Mouse (Mus musculus): ENCODE data around the gene Ltbp2.

The Ltbp2 gene

GRCm38 (mm10) chr12:84880091-84880490 lies 3.8 kb upstream of the Ltbp2 start:
- no peak for DNase-seq (ENCODE audit: extremely low spot score, low spot score)

- peak; percentile 60 for DNase-seq (ENCODE audit: extremely low spot score, low spot score)
Observed at GRCm38 (mm10) chr12:84875761-84876480, 411 bp downstream of the Ltbp2 start.

GRCm38 (mm10) chr12:84873434-84873833 lies 2.9 kb downstream of the Ltbp2 start:
- DNase-seq (ENCODE audit: extremely low spot score, low spot score) = no peak

DNA sequence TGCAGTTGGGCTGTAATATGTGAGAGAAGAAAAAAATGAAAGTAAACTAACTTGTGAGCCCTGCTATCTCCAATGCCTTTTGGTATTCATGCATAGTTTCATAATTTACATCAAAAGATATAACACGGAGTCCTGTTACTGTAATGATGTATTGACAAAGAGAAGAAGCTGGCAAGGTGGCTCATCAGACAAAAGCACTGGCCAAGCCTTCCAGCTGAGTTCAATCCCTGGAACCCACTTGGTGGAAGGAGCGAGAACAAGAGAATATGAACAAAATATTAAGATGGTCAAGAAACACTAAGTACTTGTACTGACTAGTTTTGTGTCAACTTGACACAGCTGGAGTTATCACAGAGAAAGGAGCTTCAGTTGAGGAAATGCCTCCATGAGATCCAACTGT lies 4.0 kb downstream of the Ltbp2 start:
- DNase-seq (ENCODE audit: extremely low spot score, low spot score) = no peak

- no peak for DNase-seq (ENCODE audit: extremely low spot score, low spot score)
Observed at GRCm38 (mm10) chr12:84865431-84865830, 10.9 kb downstream of the Ltbp2 start.

DNA sequence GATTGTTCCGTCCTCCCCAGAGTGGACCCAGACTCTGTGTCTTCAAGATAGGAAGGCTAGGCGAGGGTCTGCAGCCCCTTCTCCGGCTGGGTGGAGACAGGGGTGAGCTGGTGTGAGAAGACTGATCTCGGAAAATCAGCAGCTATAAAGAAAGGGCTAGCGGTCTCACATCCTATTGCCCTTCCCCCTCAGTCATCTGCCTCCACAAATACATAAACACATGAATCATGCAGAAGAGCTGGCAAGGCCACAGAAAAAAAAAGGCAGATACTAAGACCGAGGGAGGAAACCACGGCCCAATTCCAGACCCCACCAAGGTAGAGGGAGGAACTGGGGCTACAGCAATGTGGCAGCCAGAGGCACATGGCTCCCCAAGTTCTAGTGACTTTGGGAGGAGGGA lies 11.5 kb downstream of the Ltbp2 start:
- DNase-seq (ENCODE audit: extremely low spot score, low spot score) = no peak

- DNase-seq (ENCODE audit: extremely low spot score, low spot score) = no peak
Observed at GRCm38 (mm10) chr12:84863196-84863595, 13.1 kb downstream of the Ltbp2 start.

DNA sequence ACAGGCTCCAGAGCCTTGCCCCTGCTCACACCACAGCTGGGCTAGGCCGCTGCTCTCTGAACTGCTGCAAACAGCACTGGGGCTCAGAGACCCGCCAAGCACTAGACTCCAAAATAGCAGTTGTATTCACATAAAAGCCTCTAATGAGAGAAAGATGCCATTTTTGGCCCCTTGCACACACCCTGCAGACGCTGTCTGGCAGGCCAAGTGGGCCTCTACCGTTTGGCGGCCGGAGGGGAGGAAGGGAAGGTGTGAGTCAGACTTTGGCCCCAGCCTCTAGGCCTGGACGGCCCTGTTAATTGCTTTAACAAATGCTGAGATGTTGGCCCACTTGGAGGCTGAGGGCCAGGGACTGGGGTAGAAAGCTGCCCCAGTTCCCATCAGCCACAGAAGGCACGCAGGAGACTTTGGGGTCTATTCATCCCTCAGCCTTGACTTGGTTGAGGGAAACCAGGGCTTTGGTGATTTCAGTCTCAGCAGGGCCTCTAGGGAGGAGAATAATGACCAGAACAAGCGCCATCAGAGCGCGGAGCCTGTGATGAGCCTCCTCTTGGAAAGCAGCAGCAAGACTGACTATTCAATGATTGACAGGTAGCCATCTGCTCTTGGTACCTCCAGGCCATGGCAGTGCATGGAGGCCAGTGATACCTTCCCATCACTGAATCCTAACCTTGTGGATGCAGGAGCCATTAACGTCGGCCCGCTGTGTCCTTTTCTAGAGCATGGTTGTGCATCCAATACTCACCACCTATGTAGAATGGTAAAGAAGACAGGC lies 14.0 kb downstream of the Ltbp2 start:
- no peak for DNase-seq (ENCODE audit: extremely low spot score, low spot score)

GRCm38 (mm10) chr12:84858149-84859113 lies 17.9 kb downstream of the Ltbp2 start:
- peak; percentile 23 for DNase-seq (ENCODE audit: extremely low spot score, low spot score)

DNA sequence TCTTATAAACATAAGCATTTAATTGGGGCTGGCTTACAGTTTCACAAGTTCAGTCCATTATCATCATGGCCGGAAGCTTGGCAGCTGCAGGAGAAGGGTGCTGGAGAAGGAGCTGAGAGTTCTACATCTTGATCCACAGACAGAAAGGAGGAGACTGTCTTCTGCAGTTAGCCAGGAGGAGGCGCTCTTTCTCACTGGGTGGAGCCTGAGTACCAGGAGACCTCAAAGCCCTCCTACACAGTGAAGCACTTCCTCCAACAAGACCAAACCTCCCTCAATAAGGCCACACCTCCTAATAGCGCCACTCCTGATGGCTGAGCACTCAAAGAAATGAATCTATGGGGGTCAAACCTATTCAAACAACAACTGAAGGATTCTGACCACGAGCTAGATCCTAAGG lies 18.6 kb downstream of the Ltbp2 start:
- no peak for DNase-seq (ENCODE audit: extremely low spot score, low spot score)

DNA sequence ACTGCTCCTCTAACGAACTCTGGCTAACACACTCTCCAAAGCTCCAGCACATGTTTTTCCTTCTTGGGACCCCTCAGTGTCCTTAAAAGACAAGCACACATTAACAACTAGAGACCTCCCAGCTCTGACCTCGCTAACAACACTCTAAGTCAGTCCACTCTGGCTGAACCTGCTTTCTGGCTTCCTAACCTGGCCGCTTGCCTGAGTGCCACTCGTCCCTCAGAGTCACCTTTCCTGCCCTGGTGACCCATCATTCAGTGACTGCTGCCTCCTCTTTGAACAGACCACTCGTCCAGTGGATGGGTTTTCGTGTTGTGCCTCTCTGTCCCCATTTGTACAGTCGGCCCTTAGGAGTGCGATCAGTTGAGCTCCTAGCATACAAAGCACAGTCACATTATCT lies 19.8 kb downstream of the Ltbp2 start:
- DNase-seq (ENCODE audit: extremely low spot score, low spot score) = no peak

DNA sequence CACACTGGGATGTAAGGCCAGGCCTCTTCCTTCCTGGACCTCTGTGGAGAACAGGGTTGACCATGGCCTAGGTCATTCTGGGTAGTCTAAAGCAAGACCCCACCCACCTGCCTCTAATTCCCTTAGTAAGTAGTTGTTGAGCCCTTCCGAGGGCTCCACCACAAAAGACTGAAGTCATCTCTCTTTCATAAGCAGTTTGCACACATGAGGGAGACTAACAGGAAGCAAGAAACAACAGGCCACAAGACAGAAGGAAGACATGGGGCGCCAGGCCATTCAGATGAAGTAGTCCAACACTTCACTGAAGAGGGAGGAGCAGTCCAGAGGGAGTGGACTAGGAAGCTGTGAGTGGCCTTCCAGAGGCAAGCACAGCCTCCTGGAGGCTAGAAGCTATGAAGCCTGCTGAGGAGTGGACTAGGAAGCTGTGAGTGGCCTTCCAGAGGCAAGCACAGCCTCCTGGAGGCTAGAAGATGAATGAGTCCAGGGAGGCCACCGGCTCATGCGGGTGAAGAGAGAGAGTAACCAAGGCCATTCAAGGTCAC lies 21.2 kb downstream of the Ltbp2 start:
- DNase-seq (ENCODE audit: extremely low spot score, low spot score) = no peak

DNA sequence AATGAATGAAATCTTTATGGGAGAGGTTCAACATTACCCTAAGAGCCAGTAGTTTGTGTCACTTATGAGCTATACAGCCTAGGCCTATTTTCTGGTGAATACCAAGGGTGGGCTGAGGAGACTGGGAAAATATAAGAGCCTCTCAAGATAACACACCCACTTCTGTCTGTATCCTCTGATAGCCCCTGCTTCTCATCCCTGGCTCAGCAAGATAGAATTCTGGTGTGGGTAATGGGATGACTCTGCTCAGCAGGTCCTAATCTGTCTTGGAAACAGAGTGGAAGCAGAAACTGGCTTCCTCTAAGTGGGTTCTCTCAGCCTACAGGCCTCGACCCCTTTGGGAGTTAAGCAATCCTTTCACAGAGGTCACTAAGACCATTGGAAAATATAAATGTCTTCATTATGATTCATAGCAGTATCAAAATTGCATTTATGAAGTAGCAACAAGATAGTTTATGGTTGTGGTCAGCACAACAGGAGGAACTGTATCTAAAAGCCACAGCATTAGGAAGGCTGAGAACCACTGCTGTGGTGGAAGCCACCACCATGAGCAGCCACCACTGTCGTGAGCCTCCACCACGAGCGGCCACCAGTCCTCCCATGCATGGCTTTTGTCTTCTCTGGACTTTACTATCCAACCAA lies 21.8 kb downstream of the Ltbp2 start:
- no peak for DNase-seq (ENCODE audit: extremely low spot score, low spot score)

- DNase-seq (ENCODE audit: extremely low spot score, low spot score) = peak; percentile 19
Observed at GRCm38 (mm10) chr12:84851403-84852040, 24.8 kb downstream of the Ltbp2 start.

DNA sequence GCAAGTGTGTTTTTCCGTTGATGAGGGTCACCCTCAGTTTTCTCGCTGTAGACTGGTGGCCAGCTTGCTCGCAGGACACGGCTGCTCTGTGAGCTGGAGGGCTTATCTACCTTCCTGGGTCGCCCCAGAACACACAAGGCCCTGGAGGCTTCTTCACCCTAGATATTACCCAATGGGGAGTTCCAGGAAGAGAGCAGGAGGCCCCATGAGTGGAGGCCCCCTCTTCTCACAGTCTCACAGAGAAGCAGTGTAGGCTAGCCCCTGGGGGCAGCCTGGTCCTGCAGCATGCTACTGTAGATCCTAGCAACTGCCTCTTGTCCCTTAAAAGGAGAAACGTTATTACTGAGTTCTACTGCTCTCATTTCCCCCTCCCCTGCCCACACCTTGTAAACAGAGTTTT lies 28.4 kb downstream of the Ltbp2 start:
- no peak for DNase-seq (ENCODE audit: extremely low spot score, low spot score)

DNA sequence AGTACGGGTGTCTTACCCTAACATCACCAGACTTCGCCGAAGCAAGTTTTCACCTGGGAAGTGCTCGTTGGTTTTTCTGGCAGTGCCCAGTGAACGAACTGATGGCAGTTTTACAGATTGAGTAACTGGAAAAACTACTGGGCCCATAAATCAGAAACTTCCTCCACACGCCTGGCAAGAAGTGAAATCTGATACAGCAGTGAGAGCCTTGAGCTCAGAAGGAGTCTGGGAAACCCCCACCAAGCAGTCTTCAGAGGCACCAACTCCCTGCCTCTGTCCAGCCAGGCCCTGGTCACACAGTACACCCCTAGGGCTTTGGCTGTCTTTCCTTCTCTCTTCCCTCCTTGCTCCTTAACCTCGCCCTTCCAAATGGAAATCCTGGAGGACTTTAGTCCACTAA lies 28.9 kb downstream of the Ltbp2 start:
- DNase-seq (ENCODE audit: extremely low spot score, low spot score) = peak; percentile 37

DNA sequence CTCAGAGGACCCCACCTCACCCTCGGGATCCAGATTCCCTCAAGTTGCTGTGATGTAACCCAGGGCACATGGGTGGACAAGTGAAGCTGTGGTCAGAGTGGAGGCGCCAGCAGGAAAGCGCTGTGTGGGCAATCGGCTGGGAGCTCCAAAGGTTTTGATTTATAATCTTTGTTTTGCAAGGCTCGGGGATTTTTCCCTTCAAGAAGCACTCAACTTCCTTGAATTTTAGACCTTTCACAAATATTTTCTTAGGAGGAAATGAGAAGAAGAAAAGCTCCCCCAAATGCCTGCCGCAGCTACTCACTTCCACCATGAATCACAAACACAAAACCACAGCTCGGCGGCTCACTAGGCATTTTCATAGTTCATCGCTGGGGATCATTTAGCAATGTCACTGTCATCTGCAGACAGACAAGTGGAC lies 29.7 kb downstream of the Ltbp2 start:
- peak; percentile 17 for DNase-seq (ENCODE audit: extremely low spot score, low spot score)

- no peak for DNase-seq (ENCODE audit: extremely low spot score, low spot score)
Observed at GRCm38 (mm10) chr12:84842706-84843105, 33.6 kb downstream of the Ltbp2 start.

GRCm38 (mm10) chr12:84841158-84842140 lies 34.9 kb downstream of the Ltbp2 start:
- DNase-seq (ENCODE audit: extremely low spot score, low spot score) = no peak
